Mouse (Mus musculus) T-helper 17 cell (primary cell): ENCODE results near the gene Serinc5.

Source experiments
- in situ Hi-C, 2 experiments: fragments of 300-600 bp; cut with MboI, MseI; formaldehyde crosslinking; loops; 1 replicate in 1 of 2; 2 replicates in 1 of 2; pipeline ENCODE4 v1.15.1; 2025; ENCODE audit warnings: high pct_unique_total_duplicates in 2 of 2

Serinc5 gene

DNA sequence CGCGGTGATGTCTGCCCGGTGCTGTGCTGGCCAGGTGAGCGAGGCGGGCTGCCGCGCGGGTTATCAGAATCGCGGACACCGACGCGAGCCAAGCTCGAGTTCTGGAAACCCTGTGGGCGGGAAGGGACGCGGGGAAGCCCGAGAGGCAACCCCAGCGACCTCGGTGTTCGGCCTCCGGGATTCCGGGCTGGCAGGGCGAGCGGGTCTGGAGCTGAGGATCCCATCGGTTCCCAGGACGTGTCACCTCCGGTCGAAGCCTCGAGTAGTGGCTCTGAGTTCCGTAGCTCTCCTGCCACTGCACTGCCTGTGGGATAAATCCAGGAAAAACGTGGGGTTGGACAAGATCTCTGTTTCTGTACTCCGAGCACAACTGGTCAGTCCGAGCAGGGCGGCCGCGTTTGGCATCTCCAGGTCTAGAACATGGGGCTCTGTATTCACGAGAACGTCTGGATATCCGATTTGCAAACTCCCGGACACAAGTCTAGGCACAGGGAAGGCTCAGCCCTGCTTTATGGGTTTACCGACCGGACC is 428 bp downstream of the Serinc5 start:
- in situ Hi-C loops = loop anchor here in 1 of 2 experiments (5.0 kb wide), 3 partner anchors 36 to 254 kb away; partner anchors contain the start of genes Msh3 and Zfyve16

GRCm38 (mm10) chr13:92611917-92612316 is 1.0 kb downstream of the Serinc5 start:
- in situ Hi-C loops = loop anchor here in 1 of 2 experiments (5.0 kb wide), 3 partner anchors 35 to 255 kb away; partner anchors contain the start of genes Msh3 and Zfyve16

DNA sequence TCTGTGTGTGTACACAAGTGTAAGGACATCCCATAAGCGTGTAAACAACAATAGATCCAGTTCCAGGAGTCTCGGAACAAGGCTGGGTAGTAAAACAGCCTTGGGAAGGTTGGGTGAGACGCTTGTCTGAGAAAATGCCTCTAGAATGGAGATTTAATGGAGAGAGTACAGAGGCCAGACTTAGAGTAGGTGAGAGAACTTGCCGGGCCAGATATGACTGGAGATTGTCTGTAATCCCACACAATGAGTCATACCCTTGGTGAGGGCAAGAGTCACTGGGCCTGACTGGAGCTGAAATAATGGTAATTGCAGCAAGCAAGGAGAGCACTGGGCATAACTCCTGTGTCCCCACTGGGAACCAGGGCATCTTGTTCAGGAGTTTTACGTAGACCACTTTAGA is 2.2 kb downstream of the Serinc5 start:
- in situ Hi-C loops = loop anchor here in 1 of 2 experiments (5.0 kb wide), 3 partner anchors 34 to 256 kb away; partner anchors contain the start of genes Msh3 and Zfyve16

- in situ Hi-C loops = no loop called here
These were observed 4.3 kb downstream of the Serinc5 start for GRCm38 (mm10) chr13:92615201-92615600.

DNA sequence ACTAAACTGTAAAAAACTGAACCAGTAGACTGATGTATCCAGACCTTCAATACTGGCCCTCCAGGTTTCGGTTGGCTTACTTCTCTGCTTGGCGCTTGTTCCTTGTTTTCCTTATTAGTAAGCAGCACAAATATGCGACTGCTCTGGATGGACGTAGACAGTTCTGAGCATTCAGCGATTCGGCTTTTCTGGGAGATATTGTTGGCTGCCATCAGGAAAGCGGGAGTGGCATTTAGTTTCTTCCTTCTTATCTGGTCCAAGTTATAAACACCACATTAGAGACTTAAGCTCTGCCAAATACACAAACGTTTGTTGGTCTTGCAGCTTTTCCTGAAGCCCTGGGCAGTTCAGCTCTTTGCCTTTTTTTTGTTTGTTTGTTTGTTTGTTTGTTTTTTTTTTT is 5.6 kb downstream of the Serinc5 start:
- in situ Hi-C loops = no loop called here

- in situ Hi-C loops = loop anchor here in 1 of 2 experiments (5.0 kb wide), 1 partner anchor 49 kb away; the partner anchor contains the start of gene Spz1
These were observed 15.3 kb downstream of the Serinc5 start for GRCm38 (mm10) chr13:92626196-92626595.

GRCm38 (mm10) chr13:92626725-92627124 is 15.8 kb downstream of the Serinc5 start:
- in situ Hi-C loops = loop anchor here in 1 of 2 experiments (5.0 kb wide), 1 partner anchor 49 kb away; the partner anchor contains the start of gene Spz1

- in situ Hi-C loops = loop anchor here in 1 of 2 experiments (5.0 kb wide), 1 partner anchor 52 kb away; the partner anchor contains the start of gene Spz1
These were observed 18.6 kb downstream of the Serinc5 start for GRCm38 (mm10) chr13:92629509-92629908.

DNA sequence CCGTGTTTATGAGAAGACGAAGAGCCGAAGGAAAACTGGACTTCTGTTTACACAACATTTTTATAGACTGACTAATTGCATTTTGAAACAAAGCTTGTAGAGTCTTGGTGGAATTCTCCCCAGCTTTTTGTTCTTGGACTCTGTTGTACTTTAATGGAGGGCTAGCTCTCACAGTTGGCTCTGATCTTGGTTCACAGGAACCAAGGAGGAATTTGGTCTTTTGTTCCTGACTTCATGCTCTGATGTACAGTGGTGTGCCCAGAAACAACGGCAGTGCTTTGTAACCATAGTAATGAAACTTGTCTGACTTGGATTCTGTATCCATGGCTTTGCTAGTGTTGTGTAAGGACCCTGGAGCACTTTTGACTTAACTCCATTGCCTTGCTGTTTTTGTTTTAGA is 20.6 kb downstream of the Serinc5 start:
- in situ Hi-C loops = loop anchor here in 1 of 2 experiments (5.0 kb wide), 1 partner anchor 99 kb away; the partner anchor contains the start of gene Zfyve16

DNA sequence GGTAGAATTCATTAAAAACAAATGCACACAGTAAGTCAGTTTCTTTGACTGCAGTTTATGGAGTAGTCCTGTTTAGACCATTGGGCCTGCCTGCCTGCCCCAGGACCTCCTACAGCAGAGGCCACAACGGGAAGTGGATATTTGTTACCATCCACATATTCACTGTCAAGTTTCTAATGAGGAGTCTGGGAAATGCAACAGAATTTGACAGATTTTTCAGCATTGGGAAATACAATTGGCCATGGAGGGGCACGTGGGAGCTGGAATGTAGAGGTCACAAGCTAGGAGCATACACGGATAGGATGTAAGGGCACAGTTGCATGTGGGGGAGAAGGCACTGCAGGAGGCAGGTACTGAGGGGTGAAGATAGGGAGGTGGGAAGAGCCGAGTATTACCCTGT is 21.7 kb downstream of the Serinc5 start:
- in situ Hi-C loops = loop anchor here in 1 of 2 experiments (5.0 kb wide), 1 partner anchor 100 kb away; the partner anchor contains the start of gene Zfyve16

GRCm38 (mm10) chr13:92635040-92635439 is 24.1 kb downstream of the Serinc5 start:
- in situ Hi-C loops = no loop called here

GRCm38 (mm10) chr13:92636226-92636909 is 25.5 kb downstream of the Serinc5 start:
- in situ Hi-C loops = no loop called here

GRCm38 (mm10) chr13:92636910-92637275 is 26.0 kb downstream of the Serinc5 start:
- in situ Hi-C loops = no loop called here

DNA sequence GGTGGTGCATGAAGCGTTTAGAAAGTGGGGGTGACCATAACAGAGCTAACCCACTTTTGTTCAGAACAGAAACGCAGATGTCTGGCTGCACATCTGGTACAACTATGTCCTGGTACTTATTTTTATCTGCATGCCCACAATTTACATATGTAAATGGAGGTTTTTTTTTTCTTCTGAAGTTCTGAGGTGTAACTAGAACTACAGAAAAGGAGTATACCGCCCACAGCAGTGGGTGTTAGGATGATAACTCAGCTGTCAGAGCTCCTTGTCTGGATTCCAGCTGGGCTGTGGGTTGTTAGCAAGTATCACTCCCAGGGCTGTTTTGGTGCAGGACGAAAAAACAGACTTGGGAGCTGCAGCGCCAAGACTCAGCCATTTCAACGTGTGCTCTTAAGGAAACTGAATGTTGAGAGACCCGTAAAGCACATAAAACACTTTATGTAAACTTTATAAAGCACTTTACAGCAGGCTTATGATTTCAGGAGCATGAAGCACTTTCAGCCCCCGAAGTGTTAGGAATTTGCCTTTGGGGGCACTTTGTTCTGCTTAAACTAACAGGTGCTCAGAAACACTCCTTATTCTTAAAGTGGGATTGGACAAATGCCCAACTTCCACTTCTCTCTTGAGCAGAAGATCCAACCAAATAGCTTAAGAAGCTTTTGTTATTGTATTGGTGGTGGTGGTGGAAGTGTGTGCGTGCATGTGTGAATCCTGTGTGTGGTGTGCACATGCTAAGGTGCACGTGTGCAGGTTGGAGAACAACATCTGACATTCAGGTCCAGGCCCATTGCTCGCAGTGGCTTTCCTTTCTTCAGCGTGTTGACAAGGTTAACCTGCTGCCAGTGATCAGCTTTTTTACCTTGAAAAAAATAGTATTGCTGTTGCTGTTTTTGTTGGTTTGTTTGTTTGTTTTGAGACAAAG is 28.5 kb downstream of the Serinc5 start:
- in situ Hi-C loops = no loop called here

- in situ Hi-C loops = no loop called here
These were observed 33.3 kb downstream of the Serinc5 start for GRCm38 (mm10) chr13:92644199-92644598.

GRCm38 (mm10) chr13:92644753-92645152 is 33.9 kb downstream of the Serinc5 start:
- in situ Hi-C loops = loop anchor here (5.0 kb wide), 2 partner anchors 32 to 47 kb away; partner anchors contain the start of gene Serinc5 (in 1 of the 2)

- in situ Hi-C loops = loop anchor here (5.0 kb wide), 2 partner anchors 35 to 50 kb away; partner anchors contain the start of gene Serinc5 (in 1 of the 2)
These were observed 36.8 kb downstream of the Serinc5 start for GRCm38 (mm10) chr13:92647695-92648094.

- in situ Hi-C loops = loop anchor here (5.0 kb wide), 2 partner anchors 37 to 52 kb away; partner anchors contain the start of gene Serinc5 (in 1 of the 2)
These were observed 38.2 kb downstream of the Serinc5 start for GRCm38 (mm10) chr13:92649111-92649510.

- in situ Hi-C loops = loop anchor here in 1 of 2 experiments (5.0 kb wide), 1 partner anchor 76 kb away; no protein-coding TSS in a partner anchor
These were observed 40.1 kb downstream of the Serinc5 start for GRCm38 (mm10) chr13:92650956-92651355.

GRCm38 (mm10) chr13:92652498-92652897 is 41.6 kb downstream of the Serinc5 start:
- in situ Hi-C loops = loop anchor here in 1 of 2 experiments (5.0 kb wide), 1 partner anchor 75 kb away; no protein-coding TSS in a partner anchor

GRCm38 (mm10) chr13:92653283-92653682 is 42.4 kb downstream of the Serinc5 start:
- in situ Hi-C loops = loop anchor here in 1 of 2 experiments (5.0 kb wide), 1 partner anchor 74 kb away; no protein-coding TSS in a partner anchor
